Mouse (Mus musculus): ENCODE measurements at regions not wholly inside any gene's neighbourhood (a gene's known extent, or its start where the extent isn't known, plus 50 kb on each side); places are given as distances from the start of the nearest gene placed in this dataset.

DNA sequence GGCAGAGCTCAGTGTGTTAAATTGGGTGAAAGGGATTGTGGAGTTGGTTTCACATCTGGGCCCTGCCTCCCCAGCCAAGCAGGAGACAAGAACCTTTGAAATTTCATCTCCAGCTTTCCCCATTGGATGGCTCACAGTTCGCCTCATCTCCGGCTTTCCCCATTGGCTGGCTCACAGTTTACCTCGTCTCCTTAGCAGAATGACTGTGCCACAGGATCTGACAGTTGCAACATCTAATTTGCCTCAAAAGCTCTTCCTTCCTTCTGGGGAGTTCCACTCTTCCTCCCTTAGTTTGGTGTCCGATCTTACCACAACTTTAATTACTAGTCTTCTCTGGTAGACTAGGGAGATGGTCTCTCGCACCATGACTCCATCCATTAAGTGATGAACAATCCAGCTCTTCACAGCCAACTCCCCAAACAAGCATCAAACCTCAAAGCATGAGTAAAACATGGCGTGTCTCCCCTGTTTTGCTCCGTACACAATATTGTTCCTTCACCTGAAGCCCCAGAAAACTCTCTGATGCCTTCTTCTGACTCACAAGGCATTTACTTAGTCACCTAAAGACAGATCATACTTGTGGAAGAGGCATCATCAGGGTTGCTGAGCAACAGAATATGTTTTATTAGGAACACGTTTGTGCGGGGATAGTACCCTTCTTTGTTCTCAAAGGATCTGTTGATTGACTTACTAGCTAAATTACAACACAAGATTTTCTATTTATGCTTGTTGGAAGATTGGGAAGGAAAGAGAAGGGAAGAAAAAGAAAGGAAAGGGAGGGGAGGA, 199.1 kb upstream of the Serp2 start:
- WGBS: 82% methylated on average over 9 of the region's 9 CpGs
- no peak for ATAC-seq

DNA sequence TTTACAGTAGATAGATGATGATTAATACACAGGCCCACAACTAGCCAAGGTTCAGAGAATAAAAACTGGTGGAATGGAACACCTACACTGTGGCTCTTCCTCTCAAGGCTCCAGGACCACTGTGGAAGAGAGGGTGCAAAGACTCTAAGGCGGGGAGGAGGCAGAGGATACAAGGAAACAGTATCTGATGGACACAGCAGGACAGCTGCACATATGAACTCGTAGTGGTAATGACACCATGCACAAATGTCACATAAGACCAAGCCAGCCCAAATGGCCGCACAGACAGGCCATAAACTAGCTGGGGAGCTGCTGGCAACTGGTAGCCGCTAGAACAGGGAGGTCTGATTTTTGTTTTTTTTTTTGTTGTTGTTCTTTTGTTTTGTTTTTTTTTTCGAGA, 197.0 kb upstream of the Serp2 start:
- WGBS: 97% methylated on average over 5 of the region's 5 CpGs

More for the DNA sequence above, 199.1 kb upstream of the Serp2 start:
- Histone ChIP-seq H3K4me2 (ENCODE audit: low read length) (no peak overlapping the region), H3K9me3 (replicated peaks; ENCODE audit: control insufficient read depth, low read length, poor library complexity, severe bottlenecking) (no peaks in the 10 kb centered on the region), H3K4me1 (ENCODE audit: control insufficient read depth, insufficient read depth, low read length) (no peaks in the 10 kb centered on the region), H3K27ac (ENCODE audit: low read length) (no peak overlapping the region), H3K4me3 (ENCODE audit: low read depth, low read length) (no peak overlapping the region), H3K36me3 (ENCODE audit: control insufficient read depth, insufficient read depth, low read length) (no peaks in the 10 kb centered on the region), H3K9ac (ENCODE audit: low read depth, low read length) (no peak overlapping the region), H3K27me3 (ENCODE audit: control insufficient read depth, insufficient read depth, low read depth, low read length) (no peaks in the 10 kb centered on the region)

DNA sequence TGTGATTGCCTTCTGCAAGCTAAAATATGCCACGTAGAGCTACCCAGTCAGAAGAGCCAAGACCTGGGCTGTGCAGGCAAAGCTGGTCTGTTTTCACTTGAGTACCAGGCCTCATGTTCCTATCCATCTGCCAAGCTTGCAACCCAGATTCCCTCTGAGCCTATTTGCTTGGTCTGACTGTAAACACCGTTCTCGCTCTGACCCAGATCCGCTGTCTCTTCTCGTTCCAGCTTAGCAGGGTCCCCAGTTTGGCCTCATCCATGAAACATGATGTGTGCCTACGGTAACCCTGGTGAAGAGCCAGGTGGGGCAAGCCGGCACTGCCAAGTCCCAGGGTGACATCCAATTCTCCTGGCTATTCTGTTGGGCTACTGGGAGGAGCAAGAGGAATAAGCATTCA, 192.5 kb upstream of the Serp2 start:
- no peak overlapping the region for H3K9ac ChIP-seq (ENCODE audit: low read depth, low read length)
- H3K27me3 ChIP-seq (ENCODE audit: control insufficient read depth, insufficient read depth, low read depth, low read length): no peaks in the 10 kb centered on the region
- no peaks in the 10 kb centered on the region for H3K36me3 ChIP-seq (ENCODE audit: control insufficient read depth, insufficient read depth, low read length)
- H3K27ac ChIP-seq (ENCODE audit: low read length): no peak overlapping the region
- H3K9me3 ChIP-seq (replicated peaks; ENCODE audit: control insufficient read depth, low read length, poor library complexity, severe bottlenecking): no peaks in the 10 kb centered on the region
- no peak for ATAC-seq
- H3K4me2 ChIP-seq (ENCODE audit: low read length): no peak overlapping the region
- H3K4me3 ChIP-seq (ENCODE audit: low read depth, low read length): no peak overlapping the region
- 83% methylated on average over 7 of the region's 7 CpGs for WGBS
- no peaks in the 10 kb centered on the region for H3K4me1 ChIP-seq (ENCODE audit: control insufficient read depth, insufficient read depth, low read length)

More for the DNA sequence above, 197.0 kb upstream of the Serp2 start:
- H3K9ac ChIP-seq (ENCODE audit: low read depth, low read length): no peak overlapping the region
- H3K27me3 ChIP-seq (ENCODE audit: control insufficient read depth, insufficient read depth, low read depth, low read length): no peaks in the 10 kb centered on the region
- no peaks in the 10 kb centered on the region for H3K36me3 ChIP-seq (ENCODE audit: control insufficient read depth, insufficient read depth, low read length)
- H3K27ac ChIP-seq (ENCODE audit: low read length): no peak overlapping the region
- no peaks in the 10 kb centered on the region for H3K4me1 ChIP-seq (ENCODE audit: control insufficient read depth, insufficient read depth, low read length)
- H3K9me3 ChIP-seq (replicated peaks; ENCODE audit: control insufficient read depth, low read length, poor library complexity, severe bottlenecking): no peaks in the 10 kb centered on the region
- no peak overlapping the region for H3K4me3 ChIP-seq (ENCODE audit: low read depth, low read length)
- no peak for ATAC-seq
- H3K4me2 ChIP-seq (ENCODE audit: low read length): no peak overlapping the region

DNA sequence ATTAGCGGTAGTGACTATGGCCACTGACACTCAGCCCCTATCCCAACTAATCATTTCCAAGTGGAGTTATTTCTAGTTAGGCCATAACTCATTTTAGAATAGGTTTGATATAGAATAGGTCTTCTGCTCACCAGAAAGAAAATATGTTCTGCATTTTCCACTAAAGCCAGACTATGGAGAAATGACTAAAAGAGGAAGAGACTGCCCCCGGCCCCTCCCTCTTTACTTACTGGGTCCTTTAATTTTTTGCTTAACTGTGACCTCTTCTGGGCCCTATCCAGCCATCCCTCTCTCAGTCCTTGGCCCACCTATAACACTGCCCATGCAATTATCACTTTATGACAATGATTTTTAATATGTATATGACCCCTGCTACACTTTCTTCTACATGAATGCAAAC, 192.0 kb upstream of the Serp2 start:
- H3K27me3 ChIP-seq (ENCODE audit: control insufficient read depth, insufficient read depth, low read depth, low read length): no peaks in the 10 kb centered on the region
- H3K4me3 ChIP-seq (ENCODE audit: low read depth, low read length): no peak overlapping the region
- no peaks in the 10 kb centered on the region for H3K4me1 ChIP-seq (ENCODE audit: control insufficient read depth, insufficient read depth, low read length)
- no peak overlapping the region for H3K27ac ChIP-seq (ENCODE audit: low read length)
- no peaks in the 10 kb centered on the region for H3K36me3 ChIP-seq (ENCODE audit: control insufficient read depth, insufficient read depth, low read length)
- ATAC-seq: no peak
- H3K4me2 ChIP-seq (ENCODE audit: low read length): no peak overlapping the region
- H3K9me3 ChIP-seq (replicated peaks; ENCODE audit: control insufficient read depth, low read length, poor library complexity, severe bottlenecking): no peaks in the 10 kb centered on the region
- H3K9ac ChIP-seq (ENCODE audit: low read depth, low read length): no peak overlapping the region
- WGBS: 95% methylated on average over 2 of the region's 2 CpGs

DNA sequence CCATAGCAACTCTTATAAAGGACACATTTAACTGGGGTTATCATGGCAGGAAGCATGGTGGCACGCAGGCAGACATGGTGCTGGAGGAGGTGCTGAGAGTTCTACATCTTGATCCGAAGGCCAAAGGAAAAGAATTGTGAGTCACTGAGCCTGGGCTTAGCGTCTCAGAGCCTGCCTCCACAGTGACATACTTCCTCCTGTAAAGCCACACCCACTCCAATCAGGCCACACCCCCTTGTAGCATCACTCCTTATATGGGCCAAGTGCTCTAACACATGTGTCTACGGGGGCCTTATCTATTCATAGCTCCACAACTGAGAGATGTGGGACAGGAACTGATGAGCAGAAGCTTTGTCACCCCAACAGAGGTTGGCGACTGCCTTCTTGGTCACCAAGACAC, 191.1 kb upstream of the Serp2 start:
- H3K27ac ChIP-seq (ENCODE audit: low read length): no peak overlapping the region
- 93% methylated on average over 5 of the region's 5 CpGs for WGBS
- ATAC-seq: no peak
- no peak overlapping the region for H3K4me2 ChIP-seq (ENCODE audit: low read length)
- H3K4me1 ChIP-seq (ENCODE audit: control insufficient read depth, insufficient read depth, low read length): no peaks in the 10 kb centered on the region
- H3K36me3 ChIP-seq (ENCODE audit: control insufficient read depth, insufficient read depth, low read length): no peaks in the 10 kb centered on the region
- no peak overlapping the region for H3K9ac ChIP-seq (ENCODE audit: low read depth, low read length)
- no peak overlapping the region for H3K4me3 ChIP-seq (ENCODE audit: low read depth, low read length)
- no peaks in the 10 kb centered on the region for H3K27me3 ChIP-seq (ENCODE audit: control insufficient read depth, insufficient read depth, low read depth, low read length)
- H3K9me3 ChIP-seq (replicated peaks; ENCODE audit: control insufficient read depth, low read length, poor library complexity, severe bottlenecking): no peaks in the 10 kb centered on the region

DNA sequence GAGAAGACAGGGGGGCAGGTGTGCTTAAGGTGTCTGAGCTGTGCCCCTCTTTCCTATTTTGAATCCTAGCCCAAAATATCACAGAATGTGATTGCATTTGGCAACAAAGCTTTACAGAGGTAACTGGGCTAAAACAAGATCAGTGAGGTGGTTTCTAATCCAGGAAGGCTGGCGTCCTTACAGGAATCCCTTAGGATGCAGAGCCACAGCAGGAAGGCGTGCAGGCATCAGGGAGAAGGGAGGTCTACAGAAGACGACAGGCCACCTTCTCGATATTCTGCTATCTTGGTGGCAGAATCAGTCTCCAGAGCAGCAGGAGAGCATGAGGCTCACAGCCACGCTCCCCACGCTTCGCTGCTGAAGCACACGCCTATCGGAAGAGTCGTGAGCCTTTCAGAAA, 189.6 kb upstream of the Serp2 start:
- no peaks in the 10 kb centered on the region for H3K27me3 ChIP-seq (ENCODE audit: control insufficient read depth, insufficient read depth, low read depth, low read length)

DNA sequence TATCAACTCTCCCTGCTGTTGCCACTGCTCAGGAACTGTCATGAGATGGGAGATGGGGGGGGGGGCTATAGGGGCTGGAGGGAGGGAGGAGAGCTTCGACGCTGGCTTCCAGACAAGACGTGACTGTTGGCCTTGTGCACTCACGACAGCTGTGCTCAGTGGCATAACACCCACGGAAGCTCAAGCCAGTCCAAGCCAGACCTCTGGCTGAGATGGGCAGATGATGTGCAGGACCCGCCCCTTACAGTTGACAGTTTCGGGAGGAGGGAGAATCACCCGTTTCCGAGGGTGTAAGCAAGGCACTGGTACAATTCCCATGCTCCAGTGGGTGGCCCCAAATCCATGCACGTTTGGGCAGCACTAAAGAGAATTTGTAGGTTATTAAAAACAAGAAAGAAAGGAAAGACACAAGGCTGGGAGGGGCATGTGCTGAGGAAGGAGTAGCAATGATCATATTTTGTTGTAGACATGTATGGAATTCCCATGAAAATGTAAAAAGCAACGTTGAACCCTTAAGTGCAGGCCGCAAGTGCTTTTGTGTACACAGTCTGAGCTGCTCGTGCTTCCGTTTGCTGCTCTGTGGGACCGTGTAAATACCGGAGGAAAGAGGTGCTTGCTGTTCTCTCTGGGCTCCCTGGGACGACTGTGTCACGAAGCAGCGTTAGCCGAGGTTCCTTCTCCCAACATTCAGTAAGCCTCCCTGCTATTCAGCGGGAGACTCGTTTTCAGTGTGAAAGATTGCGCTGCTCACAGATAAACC, 188.2 kb upstream of the Serp2 start:
- H3K9me3 ChIP-seq (replicated peaks; ENCODE audit: control insufficient read depth, low read length, poor library complexity, severe bottlenecking): no peaks in the 10 kb centered on the region
- H3K27me3 ChIP-seq (ENCODE audit: control insufficient read depth, insufficient read depth, low read depth, low read length): no peaks in the 10 kb centered on the region
- WGBS: 67% methylated on average over 23 of the region's 23 CpGs
- no peak overlapping the region for H3K27ac ChIP-seq (ENCODE audit: low read length)
- H3K4me1 ChIP-seq (ENCODE audit: control insufficient read depth, insufficient read depth, low read length): peaks cover 3% of the 10 kb centered on the region; the same call in 1 of the 2 replicates
- 0 out of 2 replicates have a peak, but pooled peaks have one; percentile 14 for ATAC-seq
- H3K4me3 ChIP-seq (ENCODE audit: low read depth, low read length): no peak overlapping the region
- no peak overlapping the region for H3K4me2 ChIP-seq (ENCODE audit: low read length)
- no peak overlapping the region for H3K9ac ChIP-seq (ENCODE audit: low read depth, low read length)
- no peaks in the 10 kb centered on the region for H3K36me3 ChIP-seq (ENCODE audit: control insufficient read depth, insufficient read depth, low read length)

More for the DNA sequence above, 189.6 kb upstream of the Serp2 start:
- Histone ChIP-seq H3K27ac (ENCODE audit: low read length) (no peak overlapping the region), H3K9ac (ENCODE audit: low read depth, low read length) (no peak overlapping the region), H3K9me3 (replicated peaks; ENCODE audit: control insufficient read depth, low read length, poor library complexity, severe bottlenecking) (no peaks in the 10 kb centered on the region), H3K4me1 (ENCODE audit: control insufficient read depth, insufficient read depth, low read length) (no peaks in the 10 kb centered on the region), H3K4me3 (ENCODE audit: low read depth, low read length) (no peak overlapping the region), H3K36me3 (ENCODE audit: control insufficient read depth, insufficient read depth, low read length) (no peaks in the 10 kb centered on the region), H3K4me2 (ENCODE audit: low read length) (no peak overlapping the region)
- ATAC-seq: no peak
- 80% methylated on average over 10 of the region's 10 CpGs for WGBS

DNA sequence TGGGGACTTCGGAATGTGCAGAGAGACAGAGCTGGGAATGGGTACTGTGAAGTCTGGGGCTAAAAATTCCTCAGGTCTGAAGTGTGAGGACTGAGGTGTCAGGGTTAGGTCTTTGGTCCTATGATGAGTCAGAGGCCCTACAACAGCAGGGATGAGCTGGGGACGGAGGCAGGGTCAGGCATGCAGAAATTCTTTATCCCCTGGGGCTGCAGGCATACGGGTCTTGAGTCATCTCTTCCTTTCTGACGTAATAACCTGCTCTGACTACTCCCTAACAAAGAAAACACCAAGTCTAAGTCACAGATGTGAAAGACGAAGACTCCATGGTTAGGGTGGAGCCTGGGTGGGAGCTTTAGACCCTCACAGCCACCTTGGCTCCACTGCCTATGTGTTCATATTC, 185.6 kb upstream of the Serp2 start:
- Histone ChIP-seq H3K27ac (ENCODE audit: low read length) (no peak overlapping the region), H3K4me3 (ENCODE audit: low read depth, low read length) (no peak overlapping the region), H3K9me3 (replicated peaks; ENCODE audit: control insufficient read depth, low read length, poor library complexity, severe bottlenecking) (no peaks in the 10 kb centered on the region), H3K4me1 (ENCODE audit: control insufficient read depth, insufficient read depth, low read length) (peaks cover 5% of the 10 kb centered on the region; the same call in 1 of the 2 replicates), H3K36me3 (ENCODE audit: control insufficient read depth, insufficient read depth, low read length) (no peaks in the 10 kb centered on the region), H3K4me2 (ENCODE audit: low read length) (no peak overlapping the region), H3K9ac (ENCODE audit: low read depth, low read length) (no peak overlapping the region), H3K27me3 (ENCODE audit: control insufficient read depth, insufficient read depth, low read depth, low read length) (no peaks in the 10 kb centered on the region)
- 88% methylated on average over 5 of the region's 5 CpGs for WGBS
- no peak for ATAC-seq
